Mouse (Mus musculus): Measurements from ENCODE around the gene 9530053A07Rik.

The 9530053A07Rik gene

GRCm38 (mm10) chr7:28175358-28175757, 46.1 kb downstream of the 9530053A07Rik start:
- DNase-seq (ENCODE audit: low spot score), result no peak

- peak; percentile 99 for DNase-seq (ENCODE audit: low spot score)
Observed at GRCm38 (mm10) chr7:28179228-28179627, 50.0 kb downstream of the 9530053A07Rik start, which contains the start of gene Dyrk1b. Dyrk1b (plus strand) TSS chr7:28179469.

- peak; percentile 97 for DNase-seq (ENCODE audit: low spot score)
Observed at GRCm38 (mm10) chr7:28179741-28180377, 50.6 kb downstream of the 9530053A07Rik start.

- DNase-seq (ENCODE audit: low spot score), result no peak
Observed at GRCm38 (mm10) chr7:28180890-28181289, 51.6 kb downstream of the 9530053A07Rik start.

GRCm38 (mm10) chr7:28181376-28181775, 52.1 kb downstream of the 9530053A07Rik start:
- DNase-seq (ENCODE audit: low spot score), result no peak

GRCm38 (mm10) chr7:28182320-28182719, 53.1 kb downstream of the 9530053A07Rik start:
- DNase-seq (ENCODE audit: low spot score), result no peak

- no peak for DNase-seq (ENCODE audit: low spot score)
Observed at GRCm38 (mm10) chr7:28185884-28186283, 56.6 kb downstream of the 9530053A07Rik start.

- no peak for DNase-seq (ENCODE audit: low spot score)
Observed at GRCm38 (mm10) chr7:28186631-28187030, 57.4 kb downstream of the 9530053A07Rik start.

GRCm38 (mm10) chr7:28191489-28191888, 62.2 kb downstream of the 9530053A07Rik start:
- no peak for DNase-seq (ENCODE audit: low spot score)

GRCm38 (mm10) chr7:28191903-28192302, 62.6 kb downstream of the 9530053A07Rik start:
- DNase-seq (ENCODE audit: low spot score), result no peak

GRCm38 (mm10) chr7:28195414-28196098, 66.3 kb downstream of the 9530053A07Rik start:
- DNase-seq (ENCODE audit: low spot score), result no peak

- DNase-seq (ENCODE audit: low spot score), result peak; percentile 7
Observed at GRCm38 (mm10) chr7:28196528-28196927, 67.3 kb downstream of the 9530053A07Rik start.

- no peak for DNase-seq (ENCODE audit: low spot score)
Observed at GRCm38 (mm10) chr7:28199054-28199453, 69.8 kb downstream of the 9530053A07Rik start.

GRCm38 (mm10) chr7:28203207-28204108, 74.2 kb downstream of the 9530053A07Rik start:
- peak; percentile 22 for DNase-seq (ENCODE audit: low spot score)

GRCm38 (mm10) chr7:28206044-28206600, 76.9 kb downstream of the 9530053A07Rik start:
- no peak for DNase-seq (ENCODE audit: low spot score)

- DNase-seq (ENCODE audit: low spot score), result no peak
Observed at GRCm38 (mm10) chr7:28208396-28208987, 79.2 kb downstream of the 9530053A07Rik start.

- peak; percentile 78 for DNase-seq (ENCODE audit: low spot score)
Observed at GRCm38 (mm10) chr7:28208988-28209508, 79.8 kb downstream of the 9530053A07Rik start.

GRCm38 (mm10) chr7:28210731-28211130, 81.5 kb downstream of the 9530053A07Rik start:
- no peak for DNase-seq (ENCODE audit: low spot score)

GRCm38 (mm10) chr7:28214142-28214541, 84.9 kb downstream of the 9530053A07Rik start:
- DNase-seq (ENCODE audit: low spot score), result peak; percentile 53
